Mouse (Mus musculus): ENCODE data around the gene Polr2g.

GRCm38 (mm10) chr19:8822696-8823095 is 24.3 kb upstream of the Polr2g start:
- TF ChIP-seq POLR2AphosphoS2 (IDR thresholded peaks at IDR 0.05; ENCODE audit: low read length) (no peak), CTCF (IDR thresholded peaks at IDR 0.05 in 2 of 3, conservative IDR thresholded peaks at IDR 0.05 in 1 of 3; ENCODE audit: control insufficient read depth in 1 of 3, insufficient read depth in 1 of 3, low read depth in 2 of 3, low read length in 3 of 3, poor library complexity in 1 of 3, severe bottlenecking in 1 of 3) (no peak), EP300 (IDR thresholded peaks at IDR 0.05; ENCODE audit: low read depth in 1 of 2, low read length in 2 of 2) (no peak), USF2 (IDR thresholded peaks at IDR 0.05; ENCODE audit: borderline replicate concordance in 1 of 2, insufficient read depth in 1 of 2, low read depth in 1 of 2, low read length in 2 of 2) (no peak), CHD1 (IDR thresholded peaks at IDR 0.05; ENCODE audit: low read depth, low read length) (no peak), MAX (IDR thresholded peaks at IDR 0.05; ENCODE audit: low read length) (no peak), NELFE (IDR thresholded peaks at IDR 0.05; ENCODE audit: low read depth, low read length) (no peak), GATA1 (IDR thresholded peaks at IDR 0.05; ENCODE audit: low read depth, low read length) (no peak), ZKSCAN1 (IDR thresholded peaks at IDR 0.05; ENCODE audit: low read depth, low read length) (no peak), MAZ (IDR thresholded peaks at IDR 0.05; ENCODE audit: low read depth, low read length) (no peak), POLR2A (IDR thresholded peaks at IDR 0.05; ENCODE audit: control insufficient read depth in 1 of 2, insufficient read depth in 1 of 2, low read depth in 1 of 2, low read length in 2 of 2, poor library complexity in 1 of 2) (no peak), USF1 (IDR thresholded peaks at IDR 0.05; ENCODE audit: low read depth, low read length) (no peak)
